Mouse (Mus musculus) ES-Bruce4 (cell line): ENCODE data around the gene Fbxl17.

Experiments
- CTCF ChIP-seq: IDR thresholded peaks from one replicate; pipeline ENCODE4 v1.8.1; 2011; ENCODE audit warnings: low read depth, low read length
- EP300 ChIP-seq: IDR thresholded peaks from 2 replicates; pipeline ENCODE4 v1.6.1; 2011; ENCODE audit warnings: low read depth, low read length; ENCODE audit not compliant: insufficient read depth
- POLR2A ChIP-seq: IDR thresholded peaks from one replicate; pipeline ENCODE4 v1.8.1; 2011; ENCODE audit warnings: low read length; ENCODE audit not compliant: insufficient read depth

- no peak for TF ChIP-seq EP300
- TF ChIP-seq CTCF = no peak
- TF ChIP-seq POLR2A = no peak
Observed at GRCm38 (mm10) chr17:63159196-63159595, 340.6 kb downstream of the Fbxl17 start.
